Mouse (Mus musculus): ENCODE data around the gene Rxfp4.
"Not testable (repeated sequence)": the region's sequence is repeated elsewhere in the genome, so short reads cannot be mapped to it uniquely, and the experiment has no call there.

Rxfp4 gene

GRCm38 (mm10) chr3:88609066-88609465 is 43.9 kb downstream of the Rxfp4 start:
- DNase-seq (ENCODE audit: low spot score) = no peak

GRCm38 (mm10) chr3:88607758-88608138 is 45.2 kb downstream of the Rxfp4 start:
- no peak for DNase-seq (ENCODE audit: low spot score)

GRCm38 (mm10) chr3:88607065-88607757 is 45.7 kb downstream of the Rxfp4 start:
- DNase-seq (ENCODE audit: low spot score) = peak; percentile 94

GRCm38 (mm10) chr3:88605666-88606065 is 47.3 kb downstream of the Rxfp4 start, which contains the start of gene Arhgef2:
TSS of gene Arhgef2 (plus strand) at chr3:88605966.
- not testable (repeated sequence) for DNase-seq (ENCODE audit: low spot score)

- DNase-seq (ENCODE audit: low spot score) = no peak
These were observed 48.1 kb downstream of the Rxfp4 start for GRCm38 (mm10) chr3:88604863-88605262.

- DNase-seq (ENCODE audit: low spot score) = peak; percentile 81
These were observed 49.2 kb downstream of the Rxfp4 start for GRCm38 (mm10) chr3:88603714-88604161.

- no peak for DNase-seq (ENCODE audit: low spot score)
These were observed 50.5 kb downstream of the Rxfp4 start for GRCm38 (mm10) chr3:88602466-88602865.
